Mouse (Mus musculus): Measurements from ENCODE around the gene Pnn. TPM values are rescaled to one million over a fixed set of nuclear protein-coding genes. Genes with fewer than 3 reads are reported as not detected.

Gene Pnn
- total RNA-seq, 2 experiments from 2014 or later: 45.2 to 60.0 TPM

GRCm38 (mm10) chr12:59068791-59069190 is 2.1 kb downstream of the Pnn start:
- intact Hi-C loops (cut with DNase I): loop anchor here (5.0 kb wide), 1 partner anchor 149 kb away; the partner anchor contains the start of gene Fbxo33
- DNase-seq (ENCODE audit: low spot score in 2 of 2): no peak

- intact Hi-C loops (cut with DNase I): no loop called here
- peak; percentile 19 to 68 for DNase-seq (ENCODE audit: low spot score in 2 of 2)
These were observed 5.6 kb downstream of the Pnn start for GRCm38 (mm10) chr12:59072286-59072685.

GRCm38 (mm10) chr12:59074052-59074451 is 7.4 kb downstream of the Pnn start:
- intact Hi-C loops (cut with DNase I): no loop called here
- peak; percentile 20 to 65 for DNase-seq (ENCODE audit: low spot score in 2 of 2)

GRCm38 (mm10) chr12:59076996-59077395 is 10.3 kb downstream of the Pnn start:
- DNase-seq (ENCODE audit: low spot score in 2 of 2): no peak
- intact Hi-C loops (cut with DNase I): no loop called here

- DNase-seq (ENCODE audit: low spot score in 2 of 2): no peak
- intact Hi-C loops (cut with DNase I): no loop called here
These were observed 11.2 kb downstream of the Pnn start for GRCm38 (mm10) chr12:59077883-59078282.

- intact Hi-C loops (cut with DNase I): no loop called here
These were observed 13.8 kb downstream of the Pnn start for GRCm38 (mm10) chr12:59080461-59080860.

GRCm38 (mm10) chr12:59084446-59084845 is 17.8 kb downstream of the Pnn start:
- intact Hi-C loops (cut with DNase I): no loop called here
- no peak for DNase-seq (ENCODE audit: low spot score in 2 of 2)

More at GRCm38 (mm10) chr12:59080461-59080860, 13.8 kb downstream of the Pnn start:
- DNase-seq (ENCODE audit: low spot score in 2 of 2): no peak

- DNase-seq (ENCODE audit: low spot score in 2 of 2): no peak
- intact Hi-C loops (cut with DNase I): no loop called here
These were observed 19.5 kb downstream of the Pnn start for GRCm38 (mm10) chr12:59086171-59086570.

GRCm38 (mm10) chr12:59093543-59093942 is 26.9 kb downstream of the Pnn start:
- intact Hi-C loops (cut with DNase I): no loop called here
- no peak for DNase-seq (ENCODE audit: low spot score in 2 of 2)

GRCm38 (mm10) chr12:59095104-59096025 is 28.7 kb downstream of the Pnn start, which contains the start of gene Mia2:
Gene Mia2, plus strand, starts transcription at chr12:59095799.
- intact Hi-C loops (cut with DNase I): no loop called here
- no peak for DNase-seq (ENCODE audit: low spot score in 2 of 2)

GRCm38 (mm10) chr12:59104771-59105170 is 38.1 kb downstream of the Pnn start:
- no peak for DNase-seq (ENCODE audit: low spot score in 2 of 2)
- intact Hi-C loops (cut with DNase I): no loop called here

GRCm38 (mm10) chr12:59105914-59106313 is 39.2 kb downstream of the Pnn start:
- intact Hi-C loops (cut with DNase I): no loop called here
- DNase-seq (ENCODE audit: low spot score in 2 of 2): no peak

- intact Hi-C loops (cut with DNase I): no loop called here
- DNase-seq (ENCODE audit: low spot score in 2 of 2): no peak
These were observed 39.8 kb downstream of the Pnn start for GRCm38 (mm10) chr12:59106491-59106890.

- intact Hi-C loops (cut with DNase I): no loop called here
- DNase-seq (ENCODE audit: low spot score in 2 of 2): no peak
These were observed 41.2 kb downstream of the Pnn start for GRCm38 (mm10) chr12:59107926-59108325.

- intact Hi-C loops (cut with DNase I): no loop called here
- peak; percentile 9 to 85 for DNase-seq (ENCODE audit: low spot score in 2 of 2)
These were observed 50.5 kb downstream of the Pnn start for GRCm38 (mm10) chr12:59117184-59117583.

Other genes with a start within 250 kb of the Pnn start
- 100 to 1,000 TPM; 104 to 108 TPM for gene Sec23a, start 54.9 kb upstream of the Pnn start, total RNA-seq (2021)
- gene Gemin2, start 53.5 kb upstream of the Pnn start, total RNA-seq (2021): 1 to 10 TPM; 8.7 to 8.9 TPM
- 100 to 1,000 TPM; 121 to 122 TPM for gene Trappc6b, start 5.4 kb upstream of the Pnn start, total RNA-seq (2021)
- gene Mia2, start 28.9 kb downstream of the Pnn start, total RNA-seq (2021): 10 to 100 TPM; 40.1 to 46.1 TPM
- gene Fbxo33, start 152.8 kb downstream of the Pnn start, total RNA-seq (2021): 10 to 100 TPM; 65.3 to 66.0 TPM